In the genomic region with DNA sequence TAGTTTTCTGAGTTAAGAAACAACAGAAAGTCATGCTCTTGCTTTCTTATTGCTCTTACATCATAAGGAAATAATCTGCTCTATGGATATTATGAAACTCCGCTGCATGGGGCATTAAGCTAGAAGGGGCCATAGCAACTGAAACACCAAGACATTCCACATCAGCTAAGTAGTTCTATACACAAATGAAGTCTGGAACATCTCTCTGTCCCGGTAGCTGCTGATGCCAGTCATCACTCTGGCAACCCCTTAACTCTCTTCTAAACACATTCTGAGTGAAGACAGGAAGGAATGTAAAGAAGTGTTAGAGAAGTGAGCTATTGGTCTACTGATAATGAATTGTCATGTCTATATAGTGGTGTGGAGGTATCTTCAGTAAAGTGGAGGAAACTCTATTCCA, we compare ENCODE assay signal across 18 mouse cellular contexts.
"Had no signal": no experiment of that assay in that cellular context is flagged by ENCODE, and none has a peak within 500 bp of the region (broad histone marks: within the 10 kb centered on the region; RNA-seq: fewer than 3 reads in every experiment).

No protein-coding gene starts in this region.

- H3K36me3 ChIP-seq: midbrain, embryonic 10.5 days; neural tube, embryonic 13.5 days; neural tube, embryonic 15.5 days had no signal

- H3K27me3 ChIP-seq: neural tube, embryonic 13.5 days; neural tube, embryonic 15.5 days had no signal

- H3K4me3 ChIP-seq: midbrain, embryonic 10.5 days; myocyte; neural tube, embryonic 13.5 days; neural tube, embryonic 15.5 days had no signal

- DNase-seq: lung, adult 18-20 months; lung, embryonic 14.5 days; lung, postnatal 10 days; lung, postnatal 4 days; midbrain, embryonic 14.5 days; retina, postnatal 1 day; right cerebral cortex, adult 18-20 months; right cerebral cortex, postnatal 25 days; right cerebral cortex, postnatal 4 days; spleen, adult 18-20 months; thymus, adult 18-20 months; thymus, postnatal 25 days; thymus, postnatal 4 days had no signal

- H3K4me1 ChIP-seq: neural tube, embryonic 15.5 days had no signal

- H3K27ac ChIP-seq: midbrain, embryonic 10.5 days; neural tube, embryonic 13.5 days; neural tube, embryonic 15.5 days had no signal

- H3K9me3 ChIP-seq: midbrain, embryonic 10.5 days; neural tube, embryonic 13.5 days; neural tube, embryonic 15.5 days had no signal

- H3K9ac ChIP-seq: lung, embryonic 14.5 days; neural tube, embryonic 13.5 days; neural tube, embryonic 15.5 days had no signal

- ATAC-seq: midbrain, embryonic 16.5 days had no signal

- H3K4me2 ChIP-seq: lung, embryonic 14.5 days; neural tube, embryonic 13.5 days; neural tube, embryonic 15.5 days had no signal
